Mouse (Mus musculus) testis, postnatal 14 days (tissue): ENCODE data around the gene Tardbp.

Source experiments
- DNase-seq: peaks from one replicate; pipeline ENCODE4 v3.0.0; 2021; ENCODE audit warnings: low spot score

Gene Tardbp

GRCm38 (mm10) chr4:148626623-148627185 is at the start of gene Tardbp:
Gene Tardbp (minus strand): TSS chr4:148627019.
- DNase-seq, result peak; percentile 96

GRCm38 (mm10) chr4:148676188-148676960 is 49.6 kb upstream of the Tardbp start:
- no peak for DNase-seq

- no peak for DNase-seq
Observed at GRCm38 (mm10) chr4:148675043-148675442, 48.2 kb upstream of the Tardbp start.

GRCm38 (mm10) chr4:148671230-148671947 is 44.6 kb upstream of the Tardbp start:
- no peak for DNase-seq

GRCm38 (mm10) chr4:148667006-148667755 is 40.4 kb upstream of the Tardbp start:
- DNase-seq, result no peak

- no peak for DNase-seq
Observed at GRCm38 (mm10) chr4:148664021-148664420, 37.2 kb upstream of the Tardbp start.

- no peak for DNase-seq
Observed at GRCm38 (mm10) chr4:148663326-148663725, 36.5 kb upstream of the Tardbp start.

GRCm38 (mm10) chr4:148662168-148662965 is 35.5 kb upstream of the Tardbp start:
- DNase-seq, result no peak

- DNase-seq, result no peak
Observed at GRCm38 (mm10) chr4:148660174-148660573, 33.4 kb upstream of the Tardbp start.

GRCm38 (mm10) chr4:148657776-148658175 is 31.0 kb upstream of the Tardbp start:
- DNase-seq, result no peak

GRCm38 (mm10) chr4:148656691-148657258 is 30.0 kb upstream of the Tardbp start:
- peak; percentile 63 for DNase-seq

- DNase-seq, result peak; percentile 56
Observed at GRCm38 (mm10) chr4:148654701-148655398, 28.0 kb upstream of the Tardbp start.

GRCm38 (mm10) chr4:148651045-148651444 is 24.2 kb upstream of the Tardbp start:
- no peak for DNase-seq

GRCm38 (mm10) chr4:148649309-148649708 is 22.5 kb upstream of the Tardbp start:
- no peak for DNase-seq

- no peak for DNase-seq
Observed at GRCm38 (mm10) chr4:148646616-148647015, 19.8 kb upstream of the Tardbp start.

GRCm38 (mm10) chr4:148644926-148645325 is 18.1 kb upstream of the Tardbp start:
- DNase-seq, result no peak

- peak; percentile 78 for DNase-seq
Observed at GRCm38 (mm10) chr4:148644157-148644511, 17.3 kb upstream of the Tardbp start.

GRCm38 (mm10) chr4:148643291-148644156 is 16.7 kb upstream of the Tardbp start, which contains the start of gene Gm572:
Gene Gm572 (plus strand): TSS chr4:148643317.
- DNase-seq, result no peak

- no peak for DNase-seq
Observed at GRCm38 (mm10) chr4:148641121-148641520, 14.3 kb upstream of the Tardbp start.
